Mouse (Mus musculus) megakaryocyte, adult 5-6 weeks (primary cell): ENCODE measurements around the gene Atp13a4. TPM values are rescaled to one million over a fixed set of nuclear protein-coding genes. Genes with fewer than 3 reads are reported as not detected.

Source experiments
- ATAC-seq: 2 replicates; pipeline ENCODE4 v1.8.0; 2016; ENCODE audit warnings: mild to moderate bottlenecking, inconsistent platforms; ENCODE audit not compliant: poor library complexity, severe bottlenecking
- total RNA-seq, 2 experiments: library from RNA; stranded (forward) in 1 of 2; stranded (reverse) in 1 of 2; fragments of 153-499, 151-499 nt in 1 of 2; fragments of 221-1000, 200-1000 nt in 1 of 2; gene quantifications; 2 replicates each; pipeline versions ENCODE4 v1.2.3 to v1.2.4; 2015 to 2017

Gene Atp13a4
- total RNA-seq, 2 experiments from 2014 or later, result not detected

DNA sequence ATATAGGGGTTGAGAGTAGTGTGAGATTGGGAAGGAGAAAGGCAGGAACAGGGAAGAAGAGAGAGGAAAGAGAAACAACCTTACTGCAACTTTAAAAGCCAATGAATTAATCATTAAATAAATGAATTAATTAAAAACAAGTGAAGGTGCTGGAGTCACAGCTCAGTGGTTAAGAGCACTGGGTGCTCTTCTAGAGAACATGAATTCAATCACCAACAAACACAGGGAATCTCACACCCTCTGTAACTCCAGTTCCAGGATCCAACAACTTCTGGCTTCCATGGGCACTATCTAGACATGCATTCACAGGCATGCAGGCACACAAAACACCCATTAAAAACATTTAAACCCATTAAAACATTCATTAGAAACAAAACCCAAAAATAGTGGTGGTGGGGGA is 63.2 kb downstream of the Atp13a4 start:
- ATAC-seq, result no peak

DNA sequence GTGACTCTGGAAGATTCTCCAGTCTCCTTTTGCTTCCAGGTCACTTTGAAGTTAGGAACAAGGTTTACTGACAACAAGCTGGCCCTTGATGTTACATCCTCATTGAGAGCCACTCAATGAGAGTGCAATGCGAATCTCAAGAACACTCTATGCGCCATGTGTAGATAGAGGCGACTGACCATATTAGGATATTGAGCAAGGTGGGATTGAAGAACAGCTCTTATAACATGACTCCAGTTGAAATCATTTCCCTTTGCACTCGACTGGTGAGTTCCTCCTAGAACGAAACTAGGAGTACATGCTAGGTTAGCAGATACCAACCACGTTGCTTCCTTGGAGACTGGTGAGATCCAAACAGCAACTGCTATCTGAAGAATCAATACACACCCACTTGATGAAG is 64.3 kb downstream of the Atp13a4 start:
- ATAC-seq, result no peak

DNA sequence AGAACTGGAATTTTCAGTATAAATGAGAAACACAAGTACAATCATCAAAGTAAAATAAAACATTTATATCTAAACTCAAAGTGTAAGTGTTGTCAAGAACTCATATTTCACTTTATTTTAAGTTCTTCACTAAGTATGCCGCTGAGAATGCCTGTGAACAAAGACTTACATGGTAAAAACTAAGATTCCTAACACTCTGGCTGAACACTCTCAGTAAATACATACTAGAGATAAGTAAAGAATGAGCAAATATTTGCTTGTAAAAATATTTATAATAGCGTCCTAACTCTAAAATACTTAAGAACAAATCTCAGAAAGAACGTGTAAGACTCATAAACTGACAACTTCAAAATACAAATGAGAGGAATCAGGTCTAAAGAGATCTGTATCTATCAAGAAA is 80.9 kb downstream of the Atp13a4 start:
- no peak for ATAC-seq

DNA sequence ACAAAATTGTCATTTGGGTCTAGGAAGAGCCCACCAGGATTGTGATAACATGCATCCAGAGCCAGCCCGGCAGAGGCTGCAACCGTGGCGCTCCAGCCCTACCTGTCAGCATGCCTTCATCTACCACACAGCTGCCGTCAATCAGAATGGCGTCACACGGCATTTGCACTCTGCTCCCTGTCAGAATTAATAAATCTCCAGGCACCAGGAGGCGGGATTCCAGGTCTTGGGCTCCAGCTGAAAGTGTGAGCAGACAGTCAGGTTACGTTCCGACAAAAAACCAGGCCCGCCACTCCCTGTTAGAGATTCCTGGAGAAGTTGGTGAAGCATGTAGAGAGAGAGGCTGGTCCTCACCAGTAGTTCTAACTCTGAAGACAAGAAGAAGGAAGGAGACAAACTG is 85.3 kb downstream of the Atp13a4 start:
- no peak for ATAC-seq

DNA sequence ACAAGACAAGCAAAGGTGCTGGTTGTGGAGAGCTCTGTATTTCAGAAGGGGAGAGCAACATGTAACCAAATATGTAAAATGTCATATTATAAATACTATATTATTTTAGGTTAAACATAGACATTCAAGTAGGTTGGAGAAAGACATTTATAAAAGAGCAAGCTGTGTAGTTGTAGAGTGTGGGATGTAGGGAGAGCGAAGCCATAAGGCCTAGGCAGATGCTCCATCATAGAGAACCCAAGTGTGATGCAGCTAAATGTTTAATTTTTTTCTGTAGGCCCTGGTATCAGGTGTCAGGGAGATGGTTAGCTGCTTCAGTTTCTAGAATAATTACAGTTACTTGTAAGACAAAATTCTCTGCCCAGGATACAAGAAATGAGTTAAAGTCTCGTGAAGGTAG is 87.8 kb downstream of the Atp13a4 start:
- ATAC-seq, result no peak

DNA sequence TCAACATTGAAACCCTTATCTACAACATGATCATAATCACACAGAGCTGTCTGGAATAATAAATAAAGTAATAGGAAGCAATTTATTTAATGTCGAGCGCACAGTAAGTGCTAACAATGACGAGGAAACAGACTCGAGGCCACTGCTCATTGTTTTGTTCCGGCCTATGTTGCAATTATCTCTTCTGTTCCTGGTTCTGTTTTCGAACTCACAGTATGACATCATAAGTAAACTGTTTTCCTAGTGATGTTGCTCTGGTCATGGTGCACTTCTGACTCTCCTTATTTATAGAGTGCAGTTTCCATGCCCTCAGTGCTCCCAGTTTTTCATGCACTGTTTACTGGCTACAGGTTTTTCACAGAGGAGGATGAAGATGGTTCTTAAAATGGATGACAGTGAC is 91.4 kb downstream of the Atp13a4 start:
- peak; percentile 40; the same call in 1 of the 2 replicates for ATAC-seq

DNA sequence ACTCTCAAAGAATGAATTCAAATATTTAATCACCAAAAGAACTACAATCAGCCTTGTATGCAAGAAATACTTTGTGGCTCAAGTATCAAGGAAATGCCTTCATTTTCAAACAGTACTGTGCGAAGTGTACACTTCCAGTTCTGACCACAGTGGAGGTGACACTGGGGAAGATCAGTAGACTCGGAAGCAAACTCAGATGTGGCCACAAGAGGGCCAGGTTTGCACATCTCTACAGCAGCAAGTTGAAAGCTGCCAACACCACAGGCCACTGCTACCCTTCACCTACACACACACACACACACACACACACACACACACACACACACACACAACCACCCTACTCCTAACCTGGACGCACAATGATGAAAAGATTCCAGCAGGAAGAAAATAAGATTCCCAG is 93.0 kb downstream of the Atp13a4 start:
- ATAC-seq, result peak; percentile 68

DNA sequence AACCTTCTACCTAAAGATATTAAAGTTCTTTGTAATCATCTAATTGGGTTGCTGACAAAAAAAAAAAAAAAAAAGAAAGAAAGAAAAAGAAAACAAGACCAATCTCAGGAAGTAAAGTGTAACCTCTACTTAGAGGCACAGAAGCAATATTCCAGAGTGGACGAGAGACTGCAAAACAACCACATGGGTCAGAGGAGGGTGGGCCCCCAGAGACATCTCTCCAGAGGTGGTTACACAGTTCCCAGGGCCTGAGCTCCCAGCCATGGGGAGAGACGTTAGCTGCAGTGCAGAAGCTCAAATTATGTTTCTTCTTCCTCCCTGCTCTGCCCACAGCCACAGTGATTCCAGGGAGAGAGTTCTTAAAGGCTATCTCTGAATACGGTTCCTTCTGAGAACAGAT is 102.5 kb downstream of the Atp13a4 start:
- ATAC-seq, result no peak

DNA sequence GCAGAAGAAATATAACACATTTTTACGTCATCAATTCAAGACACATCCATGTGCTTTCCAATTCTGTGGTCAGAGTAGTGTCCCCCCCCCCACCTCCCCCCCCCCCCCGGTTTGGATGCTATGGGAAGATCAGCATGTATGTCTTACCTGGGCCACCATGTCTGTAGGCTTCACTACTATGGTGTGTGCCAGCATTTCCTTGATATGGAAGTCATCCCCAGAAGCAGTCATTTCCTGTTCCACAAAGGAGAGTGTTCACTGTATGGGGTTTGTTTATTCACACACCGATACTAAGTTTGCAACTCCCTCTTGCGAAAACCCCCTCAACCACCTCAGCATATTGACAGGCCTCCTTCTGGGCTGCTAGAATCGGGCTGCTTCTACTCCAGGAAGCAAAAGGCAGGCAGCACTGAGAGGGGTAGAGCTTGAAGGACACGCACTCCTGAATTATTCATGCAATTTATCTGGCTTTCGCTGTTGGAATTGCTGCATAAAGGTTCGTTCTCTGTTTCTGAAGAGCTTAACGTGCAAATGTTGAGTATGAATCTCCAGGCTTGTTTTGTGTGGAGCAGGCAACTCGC is 103.2 kb downstream of the Atp13a4 start:
- ATAC-seq, result no peak

DNA sequence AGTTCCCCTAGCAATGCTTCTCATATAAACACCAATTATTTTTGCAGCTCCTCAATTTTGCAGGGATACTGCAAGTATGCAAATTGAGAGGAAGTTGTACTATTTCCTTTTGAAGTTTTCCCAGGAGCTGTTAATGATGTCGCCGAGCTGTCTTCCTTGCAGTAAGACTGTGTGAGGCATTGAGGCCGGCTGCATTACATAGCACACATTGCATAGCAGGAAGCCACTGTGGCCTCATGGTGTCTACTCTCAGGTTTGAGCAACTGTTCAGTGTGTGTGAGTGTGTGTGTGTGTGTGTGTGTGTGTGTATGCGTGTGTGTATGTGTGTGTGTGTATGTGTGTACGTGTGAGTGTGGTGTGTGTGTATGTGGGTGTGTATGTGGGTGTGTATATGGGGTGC is 106.6 kb downstream of the Atp13a4 start:
- ATAC-seq, result no peak

DNA sequence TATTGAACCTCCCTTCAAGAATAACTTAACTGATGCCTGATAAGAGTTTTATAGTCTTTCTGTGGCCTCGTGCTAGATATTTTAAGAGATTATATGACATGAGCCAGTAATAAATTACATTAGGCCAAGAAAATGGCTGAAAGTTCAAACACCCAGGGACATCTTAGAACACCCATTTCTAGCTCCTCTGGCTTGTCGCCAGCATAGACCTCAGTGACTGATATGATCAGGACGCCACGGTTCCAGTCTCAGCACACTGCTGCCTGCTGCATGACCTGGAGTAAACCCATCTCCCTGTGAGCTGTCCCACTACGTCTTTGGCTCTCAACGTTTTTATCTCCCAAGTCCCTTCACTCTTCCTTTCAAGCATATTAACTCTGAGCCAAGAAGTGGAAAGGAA is 108.9 kb downstream of the Atp13a4 start:
- ATAC-seq, result no peak

DNA sequence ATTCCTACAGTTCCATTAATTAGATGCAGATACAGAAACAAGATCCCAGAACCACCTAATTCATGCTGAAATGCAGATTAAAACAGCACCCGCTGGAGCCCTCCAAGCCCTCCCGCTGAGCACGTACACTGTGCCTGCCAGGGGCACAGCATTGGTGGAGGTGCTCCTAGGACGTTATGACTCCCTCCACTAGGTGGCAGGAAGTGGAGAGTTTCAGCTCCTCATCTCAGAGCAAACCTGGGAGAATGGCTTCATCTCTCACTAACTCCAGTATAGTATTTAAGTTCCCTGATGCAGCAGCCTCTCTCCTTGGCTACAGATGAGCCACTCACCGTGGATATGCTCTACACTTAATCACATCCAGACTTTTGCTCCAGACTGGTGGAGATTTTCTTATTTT is 110.0 kb downstream of the Atp13a4 start:
- no peak for ATAC-seq

DNA sequence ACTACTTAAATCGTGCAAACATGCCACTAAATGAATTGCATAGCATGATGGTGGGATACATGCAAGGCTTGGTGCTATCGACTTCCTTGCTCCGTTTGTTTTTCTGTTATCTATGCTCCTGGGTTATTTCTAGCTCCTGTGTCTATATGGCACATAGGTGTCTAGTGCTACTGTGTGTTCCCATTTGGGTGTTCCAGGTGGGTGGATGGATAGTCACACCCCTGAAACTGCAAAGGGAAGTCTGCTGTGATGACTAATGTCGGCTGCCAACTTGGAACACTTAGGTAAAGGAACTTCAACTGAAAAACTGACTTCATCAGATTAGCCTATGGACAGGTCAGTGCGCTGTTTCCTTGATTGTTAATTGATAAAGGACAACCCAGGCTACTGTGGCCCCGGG is 129.8 kb downstream of the Atp13a4 start:
- ATAC-seq, result no peak

DNA sequence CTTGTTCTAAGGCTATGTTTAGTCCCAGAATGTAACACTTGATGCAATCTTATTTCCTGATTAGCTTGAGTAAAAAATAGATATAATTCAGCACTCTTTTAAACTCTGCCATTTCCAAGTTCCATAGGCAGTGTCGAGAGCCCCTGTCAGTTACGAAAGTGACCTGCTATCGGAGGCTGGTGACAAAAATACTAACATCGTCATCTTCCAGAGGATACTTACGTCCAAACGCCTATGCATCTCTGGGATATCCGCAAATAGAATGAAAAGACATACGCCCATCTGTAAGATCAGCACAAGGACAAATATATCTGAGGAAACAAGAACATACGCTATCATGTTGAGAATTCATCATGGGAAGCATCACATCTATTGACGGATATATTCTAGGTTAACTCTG is 137.3 kb downstream of the Atp13a4 start:
- ATAC-seq, result no peak

DNA sequence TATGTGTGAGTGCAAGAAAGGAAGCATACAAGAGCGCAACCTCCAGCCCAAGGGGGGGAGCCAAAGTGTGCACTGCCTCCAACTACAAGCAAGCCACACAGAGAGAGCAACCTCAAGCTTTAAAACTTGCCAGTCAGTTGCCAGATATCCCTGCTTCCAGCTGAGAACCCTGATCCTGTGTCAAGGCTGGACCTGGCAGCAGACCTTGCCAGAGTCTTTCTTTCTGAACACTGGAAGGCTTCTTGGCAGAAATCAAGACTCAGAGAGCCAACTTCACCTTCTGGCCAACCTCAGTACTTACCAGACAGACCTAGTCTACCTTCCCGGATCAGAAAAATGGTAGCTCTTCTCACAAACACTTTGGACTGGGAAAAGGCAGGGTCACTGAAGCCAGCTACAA is 145.6 kb downstream of the Atp13a4 start:
- ATAC-seq, result no peak

DNA sequence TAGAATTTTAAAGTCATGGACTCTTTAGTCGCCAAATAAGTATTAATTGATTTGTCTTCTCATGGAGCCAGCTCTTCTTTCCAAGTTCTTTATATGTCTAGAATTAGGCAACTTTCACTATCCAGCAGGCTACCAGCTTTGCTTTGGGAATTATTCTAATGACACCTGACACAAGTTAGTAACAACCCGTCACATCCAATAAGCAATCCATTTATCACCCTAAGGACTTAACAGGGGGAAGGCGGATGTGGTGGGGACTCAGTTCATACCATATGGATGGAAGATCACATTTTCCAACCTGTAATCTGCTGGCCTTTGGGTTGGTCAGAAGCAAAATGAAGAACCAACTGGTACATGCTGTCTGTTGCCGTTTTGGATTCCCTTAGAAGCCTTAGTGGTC is 159.9 kb downstream of the Atp13a4 start:
- no peak for ATAC-seq

DNA sequence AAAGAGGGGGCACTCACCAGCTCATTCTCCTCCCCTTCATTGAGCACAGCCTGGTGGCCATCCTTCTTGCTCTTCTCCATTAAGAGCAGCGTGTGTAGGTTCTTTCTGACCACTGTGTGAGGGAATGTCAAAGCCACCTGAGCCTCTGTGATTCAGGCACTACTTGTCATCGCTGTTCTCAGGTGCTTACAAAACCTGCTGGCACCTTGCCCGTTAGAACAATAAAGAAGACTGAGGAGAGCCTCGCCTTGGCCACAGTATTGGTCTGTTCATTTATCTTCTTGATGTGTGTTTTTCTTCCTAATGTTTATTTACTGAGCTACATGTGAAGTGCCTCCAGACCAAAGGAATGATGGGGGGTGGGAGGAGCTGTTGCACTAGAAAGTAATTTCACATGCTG is 166.2 kb downstream of the Atp13a4 start, which contains the start of gene Atp13a5:
TSS of gene Atp13a5 (minus strand) at position 275 of the 400 bp plus-strand sequence.
- no peak for ATAC-seq

DNA sequence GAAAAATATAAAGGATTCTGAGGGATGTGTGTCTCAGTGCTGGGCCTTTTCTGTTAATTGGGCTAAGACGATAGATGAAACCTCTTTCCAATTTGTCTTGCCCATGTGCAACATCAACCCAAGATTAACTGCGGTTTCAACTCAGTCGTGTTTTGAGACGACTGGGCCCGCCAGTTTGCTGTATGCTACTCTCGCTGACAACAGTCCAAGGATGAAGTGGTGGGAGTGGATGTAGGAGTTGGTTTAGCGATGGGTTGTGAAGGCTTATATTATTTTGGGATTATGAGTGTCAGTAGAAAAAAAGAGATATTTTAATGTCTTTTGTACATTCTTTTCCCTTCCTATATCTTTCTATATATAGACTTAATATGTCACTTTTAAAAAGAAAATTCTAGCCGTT is 170.0 kb downstream of the Atp13a4 start:
- no peak for ATAC-seq

Other genes starting within 250 kb of the Atp13a4 start
- gene Atp13a5, start 166.1 kb downstream of the Atp13a4 start, total RNA-seq (2015), result not detected in 2 replicates
- gene Atp13a5, start 166.1 kb downstream of the Atp13a4 start, total RNA-seq (2017), result not detected in 2 replicates
- 27.0 and 30.5 TPM in 2 replicates for gene Opa1, start 34.5 kb upstream of the Atp13a4 start, total RNA-seq (2015)
- gene Opa1, start 34.5 kb upstream of the Atp13a4 start, total RNA-seq (2017), result 56.2 and 59.1 TPM in 2 replicates